Mouse (Mus musculus) liver, embryonic 16.5 days (tissue): ENCODE measurements around the gene Olfr374. TPM values are rescaled to one million over a fixed set of nuclear protein-coding genes. Genes with fewer than 3 reads are reported as not detected.
"Not testable (repeated sequence)": the region's sequence is repeated elsewhere in the genome, so short reads cannot be mapped to it uniquely, and the experiment has no call there.

Experiments
- ATAC-seq: fragments of 200-750 bp; cut with Nextera tagmentation; 2 replicates; pipeline ENCODE4 v1.8.0; 2017; ENCODE audit warnings: low read depth, mild to moderate bottlenecking, moderate number of reproducible peaks, moderate library complexity
- H3K27ac ChIP-seq: fragments of 300-500 bp; sonication (generic); 2 replicates; pipeline ENCODE4 v1.5.1; 2014; ENCODE audit warnings: mild to moderate bottlenecking, low read length
- H3K27me3 ChIP-seq: fragments of 300-500 bp; sonication (generic); 2 replicates; pipeline ENCODE4 v1.6.1; 2014; ENCODE audit warnings: low read depth, low read length, mixed read lengths; ENCODE audit not compliant: control insufficient read depth, insufficient read depth
- H3K36me3 ChIP-seq: fragments of 300-500 bp; sonication (generic); 2 replicates; pipeline ENCODE4 v1.6.1; 2014; ENCODE audit warnings: mild to moderate bottlenecking; ENCODE audit not compliant: control insufficient read depth, insufficient read depth
- H3K4me1 ChIP-seq: fragments of 300-500 bp; sonication (generic); 2 replicates; pipeline ENCODE4 v1.6.1; 2014; ENCODE audit warnings: low read depth, low read length, mixed read lengths; ENCODE audit not compliant: control insufficient read depth
- H3K4me2 ChIP-seq: fragments of 300-500 bp; sonication (generic); 2 replicates; pipeline ENCODE4 v1.6.1; 2014; ENCODE audit warnings: low read depth, low read length, mixed read lengths
- H3K4me3 ChIP-seq: fragments of 300-500 bp; sonication (generic); 2 replicates; pipeline ENCODE4 v1.5.1; 2014; ENCODE audit warnings: low read depth, mild to moderate bottlenecking, low read length
- H3K9ac ChIP-seq: fragments of 300-500 bp; sonication (generic); 2 replicates; pipeline ENCODE4 v1.6.1; 2014; ENCODE audit warnings: low read depth, low read length
- H3K9me3 ChIP-seq: fragments of 300-500 bp; sonication (generic); replicated peaks from 2 replicates; pipeline ENCODE4 v1.6.1; 2016; ENCODE audit warnings: low read length; ENCODE audit not compliant: control insufficient read depth
- WGBS: fragments of 180-500 bp; shearing (Covaris S2); extraction: QIAGEN DNeasy Blood & Tissue Kit; methylation state at CpG from one replicate; pipeline ENCODE4 v1.1.7; 2014; ENCODE audit not compliant: insufficient replicate concordance; 5-methylcytosine and 5-hydroxymethylcytosine counted together
- polyA plus RNA-seq: library from polyadenylated mRNA; unstranded; fragments of >200 nt; fragmentation: Nextera tagmentation; extraction: Ambion mirVana; gene quantifications from 2 replicates; pipeline ENCODE4 v1.2.1, GENCODE M21; 2015

Olfr374 gene
- polyA plus RNA-seq, 1 experiment from 2014 or later = not detected

DNA sequence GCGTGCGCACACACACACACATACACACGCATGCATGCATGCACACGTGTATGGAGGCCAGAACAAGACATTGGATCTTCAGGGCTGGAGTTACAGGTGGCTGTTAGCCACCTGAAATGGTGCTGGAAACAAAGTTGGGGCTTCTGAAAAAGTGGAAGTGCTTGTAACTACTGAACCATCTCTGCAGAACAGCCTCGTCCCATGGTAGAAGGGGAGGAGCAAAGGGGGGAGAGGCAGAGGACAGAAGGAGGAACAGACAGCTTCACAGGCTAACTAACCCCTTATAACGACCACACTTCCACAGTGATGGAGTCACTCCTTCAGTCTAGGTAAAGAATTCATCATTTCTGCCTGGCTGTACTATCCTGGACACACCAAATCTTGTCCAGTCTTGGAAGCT lies 4.0 kb downstream of the Olfr374 start:
- Histone ChIP-seq H3K4me1 (no peaks in the 10 kb centered on the region), H3K4me3 (no peak overlapping the region), H3K9ac (no peak overlapping the region), H3K36me3 (no peaks in the 10 kb centered on the region), H3K27ac (no peak overlapping the region), H3K4me2 (no peak overlapping the region), H3K27me3 (no peaks in the 10 kb centered on the region), H3K9me3 (no peaks in the 10 kb centered on the region)
- 56% methylated on average over 6 of the region's 6 CpGs for WGBS
- ATAC-seq = no peak

DNA sequence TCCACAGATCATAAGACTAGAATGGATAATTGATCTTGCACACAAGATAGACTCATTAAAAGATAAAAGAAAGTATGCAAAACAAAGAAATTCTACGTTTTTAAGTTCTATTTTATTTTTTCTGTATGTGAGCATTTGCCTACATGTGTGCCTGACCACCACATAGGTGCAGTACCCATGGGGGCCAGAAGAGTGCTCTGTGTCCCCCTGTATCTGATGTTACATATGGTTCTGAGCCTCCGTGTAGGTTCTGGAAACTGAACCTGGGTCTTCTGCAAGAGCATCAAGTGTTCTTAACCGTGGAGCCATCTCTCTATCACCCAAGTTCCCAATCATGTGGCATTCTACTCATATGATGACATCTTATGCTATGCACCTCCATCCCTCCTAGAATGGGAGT lies 5.6 kb downstream of the Olfr374 start:
- 48% methylated on average over 3 of the region's 3 CpGs for WGBS
- no peaks in the 10 kb centered on the region for H3K4me1 ChIP-seq
- H3K4me3 ChIP-seq = no peak overlapping the region
- H3K27ac ChIP-seq = no peak overlapping the region
- H3K27me3 ChIP-seq = no peaks in the 10 kb centered on the region
- H3K9ac ChIP-seq = no peak overlapping the region
- no peaks in the 10 kb centered on the region for H3K36me3 ChIP-seq
- H3K4me2 ChIP-seq = no peak overlapping the region
- ATAC-seq = no peak
- H3K9me3 ChIP-seq = no peaks in the 10 kb centered on the region

DNA sequence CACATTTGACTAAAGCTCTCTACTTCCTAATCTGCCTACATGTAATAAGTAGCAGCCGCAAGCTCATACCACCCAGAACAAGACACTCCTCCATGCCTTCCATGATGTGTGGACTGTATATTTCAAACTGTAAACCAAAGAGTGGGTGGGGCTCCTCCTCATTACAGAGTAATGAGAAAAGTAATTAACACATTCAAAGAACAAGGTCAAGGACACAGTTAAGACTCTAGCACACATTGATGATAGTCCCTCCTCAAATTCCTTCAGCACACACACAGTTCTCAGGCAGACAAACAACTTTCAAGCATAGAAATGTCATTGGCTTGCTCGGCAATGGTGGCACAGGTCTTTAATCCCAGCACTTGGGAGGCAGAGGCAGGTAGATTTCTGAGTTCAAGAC lies 8.4 kb downstream of the Olfr374 start:
- Histone ChIP-seq H3K4me1 (no peaks in the 10 kb centered on the region), H3K9me3 (no peaks in the 10 kb centered on the region), H3K4me3 (no peak overlapping the region), H3K4me2 (no peak overlapping the region), H3K36me3 (no peaks in the 10 kb centered on the region), H3K27me3 (no peaks in the 10 kb centered on the region), H3K9ac (no peak overlapping the region), H3K27ac (no peak overlapping the region)
- ATAC-seq = no peak
- 70% methylated on average over 2 of the region's 2 CpGs for whole genome bisulfite sequencing

DNA sequence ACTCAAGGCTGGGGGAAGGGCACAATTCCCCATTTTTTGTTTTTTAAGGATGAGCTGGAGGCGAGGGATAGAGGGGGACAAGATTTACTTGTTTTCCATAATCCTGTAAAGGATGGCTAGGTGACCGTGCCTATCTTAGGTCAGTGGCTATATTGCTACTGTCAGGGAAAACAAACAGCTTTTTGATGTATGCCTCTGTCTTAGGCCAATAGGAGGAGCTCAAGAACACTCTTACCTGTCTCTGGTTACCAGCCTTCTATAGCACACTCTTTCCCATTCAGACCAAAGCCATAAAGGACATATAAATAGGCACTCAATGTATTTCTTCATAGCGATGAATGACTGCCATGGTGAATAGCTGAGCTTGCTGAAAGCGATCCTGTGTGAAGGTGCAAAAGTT lies 11.8 kb downstream of the Olfr374 start:
- Histone ChIP-seq H3K9ac (no peak overlapping the region), H3K4me1 (no peaks in the 10 kb centered on the region), H3K4me3 (no peak overlapping the region), H3K4me2 (no peak overlapping the region), H3K27ac (no peak overlapping the region), H3K36me3 (no peaks in the 10 kb centered on the region), H3K9me3 (no peaks in the 10 kb centered on the region), H3K27me3 (no peaks in the 10 kb centered on the region)
- WGBS = 37% methylated on average over 4 of the region's 4 CpGs
- no peak for ATAC-seq

DNA sequence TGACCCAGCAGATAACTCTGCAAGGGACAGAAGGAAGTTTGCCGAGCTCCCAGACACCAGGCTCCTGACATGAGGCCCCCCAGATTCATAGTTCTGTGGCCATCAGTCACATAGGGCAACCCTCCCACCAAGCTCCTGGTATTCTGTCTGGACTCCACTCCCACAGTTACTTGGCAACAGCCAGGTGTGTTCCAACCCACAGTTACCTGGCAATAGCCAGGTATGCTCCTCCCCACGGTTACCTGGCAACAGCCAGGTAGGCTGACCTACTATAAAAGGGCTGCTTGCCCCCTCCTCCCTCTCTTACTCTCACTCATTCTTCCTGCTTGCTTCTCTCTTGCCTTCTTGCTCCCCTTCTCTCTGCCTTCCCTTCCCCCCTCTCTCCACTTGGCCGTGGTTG lies 14.6 kb downstream of the Olfr374 start:
- H3K4me3 ChIP-seq, H3K4me2 ChIP-seq, H3K36me3 ChIP-seq, H3K27ac ChIP-seq, H3K27me3 ChIP-seq, H3K9ac ChIP-seq, H3K4me1 ChIP-seq, ATAC-seq, H3K9me3 ChIP-seq: not testable (repeated sequence)
- WGBS = 40% methylated on average over 3 of the region's 3 CpGs

DNA sequence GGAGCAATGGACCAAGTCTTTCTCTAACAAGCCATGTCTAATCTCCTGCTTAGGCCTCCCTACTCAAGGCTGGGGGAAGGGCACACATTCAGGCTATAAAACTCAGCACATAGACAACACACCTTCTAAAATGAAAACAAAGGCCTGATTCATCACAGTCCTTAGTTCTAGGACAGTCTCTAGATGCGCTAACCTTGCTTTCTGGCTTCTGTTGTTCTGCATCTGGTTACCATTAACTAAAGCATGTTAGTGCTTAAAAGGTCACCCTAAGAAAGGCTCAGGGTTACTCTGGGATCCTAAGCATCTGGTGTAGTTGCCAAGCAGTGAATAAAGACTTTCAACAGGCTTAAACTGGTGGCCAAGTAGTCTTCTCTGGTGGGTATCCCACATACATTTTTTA lies 15.2 kb downstream of the Olfr374 start:
- no peak overlapping the region for H3K27ac ChIP-seq
- no peak overlapping the region for H3K4me2 ChIP-seq
- ATAC-seq = no peak
- H3K9me3 ChIP-seq = no peaks in the 10 kb centered on the region
- H3K27me3 ChIP-seq = no peaks in the 10 kb centered on the region
- H3K4me1 ChIP-seq = no peaks in the 10 kb centered on the region
- H3K9ac ChIP-seq = no peak overlapping the region
- 72% methylated on average over 1 of the region's 1 CpGs for WGBS
- H3K4me3 ChIP-seq = no peak overlapping the region
- H3K36me3 ChIP-seq = no peaks in the 10 kb centered on the region

DNA sequence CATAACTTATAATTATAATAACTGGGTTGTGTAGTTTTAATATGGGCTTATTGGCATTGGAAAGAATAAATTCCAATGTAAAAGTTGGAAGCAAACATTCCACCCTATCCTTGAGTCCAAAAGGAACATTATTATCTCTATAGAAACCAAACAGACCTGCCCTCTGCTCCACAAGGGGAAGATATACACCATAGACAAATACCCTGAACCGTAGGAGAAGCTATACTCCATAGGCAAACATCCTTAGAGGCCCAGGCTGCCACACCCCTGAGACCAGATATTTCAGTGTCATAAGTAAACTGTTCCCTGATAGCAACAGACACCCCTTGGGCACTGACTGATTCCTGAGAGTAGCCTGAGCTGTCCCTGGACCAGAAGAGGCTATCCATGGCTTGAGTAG lies 21.0 kb downstream of the Olfr374 start:
- H3K36me3 ChIP-seq = no peaks in the 10 kb centered on the region
- no peaks in the 10 kb centered on the region for H3K27me3 ChIP-seq
- no peaks in the 10 kb centered on the region for H3K9me3 ChIP-seq
- H3K4me1 ChIP-seq = no peaks in the 10 kb centered on the region
- no peak for ATAC-seq
- H3K4me2 ChIP-seq = no peak overlapping the region
- no peak overlapping the region for H3K4me3 ChIP-seq
- 43% methylated on average over 1 of the region's 1 CpGs for WGBS
- H3K9ac ChIP-seq = no peak overlapping the region
- no peak overlapping the region for H3K27ac ChIP-seq

DNA sequence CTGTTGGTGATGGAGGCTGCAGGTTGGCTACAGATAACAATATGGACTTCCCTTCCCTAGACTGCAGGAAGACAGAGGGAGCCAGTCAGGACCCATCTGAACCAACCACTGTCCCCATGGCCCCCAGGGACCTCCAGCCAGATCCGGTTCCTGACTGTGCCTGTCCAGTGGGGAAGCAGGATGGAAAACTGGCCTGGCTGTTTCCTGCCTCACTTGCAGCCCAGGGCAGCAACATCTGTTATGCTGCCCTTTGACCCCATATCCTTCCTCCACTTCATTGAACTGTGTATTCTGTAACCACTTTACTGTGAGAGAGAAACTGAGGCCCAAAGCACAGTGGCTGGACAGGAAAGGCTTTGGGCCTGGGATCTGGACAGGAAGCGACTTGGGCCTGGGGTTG lies 24.4 kb downstream of the Olfr374 start:
- Histone ChIP-seq H3K27ac (0 out of 2 replicates have a peak overlapping the region, but pooled peaks have one; percentile 20), H3K9me3 (no peaks in the 10 kb centered on the region), H3K36me3 (no peaks in the 10 kb centered on the region), H3K4me1 (no peaks in the 10 kb centered on the region; the same call in 1 of the 2 replicates), H3K9ac (no peak overlapping the region), H3K27me3 (peaks cover 21% of the 10 kb centered on the region), H3K4me3 (no peak overlapping the region), H3K4me2 (no peak overlapping the region)
- ATAC-seq = no peak
- 41% methylated on average over 2 of the region's 2 CpGs for WGBS

DNA sequence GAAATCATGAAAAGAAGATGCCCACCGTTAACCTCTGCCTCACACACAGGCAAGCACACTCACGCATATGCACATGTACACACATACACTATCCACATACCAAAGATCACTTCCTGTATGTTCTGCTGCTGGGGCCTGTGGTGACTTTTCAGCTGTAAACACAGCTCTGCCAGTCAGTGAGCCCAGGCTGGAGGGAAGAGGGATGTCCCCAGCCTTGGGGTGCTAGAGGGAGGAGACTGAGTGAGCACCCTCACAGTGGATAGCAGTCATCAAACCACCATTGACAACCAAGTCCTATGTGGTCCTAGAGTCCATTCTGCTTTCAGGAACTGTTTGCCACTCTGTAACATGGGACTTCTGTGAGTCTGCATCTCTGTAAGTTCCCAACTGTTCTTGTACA lies 25.1 kb downstream of the Olfr374 start:
- no peak overlapping the region for H3K4me2 ChIP-seq
- no peak for ATAC-seq
- no peaks in the 10 kb centered on the region; the same call in 1 of the 2 replicates for H3K4me1 ChIP-seq
- no peak overlapping the region for H3K9ac ChIP-seq
- peaks cover 27% of the 10 kb centered on the region for H3K27me3 ChIP-seq
- H3K9me3 ChIP-seq = no peaks in the 10 kb centered on the region
- 52% methylated on average over 2 of the region's 2 CpGs for WGBS
- no peaks in the 10 kb centered on the region for H3K36me3 ChIP-seq
- no peak overlapping the region for H3K27ac ChIP-seq
- no peak overlapping the region for H3K4me3 ChIP-seq

DNA sequence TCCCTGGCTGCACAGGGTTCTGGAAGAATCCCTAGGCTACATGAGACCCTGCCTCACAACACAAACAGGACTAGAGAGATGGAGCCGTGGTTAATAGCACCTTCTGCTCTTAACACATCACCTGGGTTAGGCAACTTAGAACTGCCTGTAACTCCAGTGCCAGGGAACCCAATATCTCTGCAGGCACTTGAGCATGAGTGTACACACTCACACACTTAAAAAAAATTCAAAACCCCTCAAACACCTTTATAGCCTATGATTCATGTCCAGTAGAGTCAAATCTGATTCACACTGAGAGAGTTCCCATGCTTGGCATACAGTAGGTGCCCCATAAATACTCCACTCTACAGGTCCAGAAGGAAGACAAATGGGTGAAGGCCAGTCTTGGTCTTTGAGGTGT lies 25.6 kb downstream of the Olfr374 start:
- no peaks in the 10 kb centered on the region for H3K9me3 ChIP-seq
- 43% methylated on average over 1 of the region's 1 CpGs for WGBS
- no peaks in the 10 kb centered on the region for H3K36me3 ChIP-seq
- peaks cover 1% of the 10 kb centered on the region; the same call in 1 of the 2 replicates for H3K4me1 ChIP-seq
- no peak overlapping the region for H3K27ac ChIP-seq
- ATAC-seq = no peak
- peaks cover 27% of the 10 kb centered on the region for H3K27me3 ChIP-seq
- H3K4me3 ChIP-seq = no peak overlapping the region
- no peak overlapping the region for H3K9ac ChIP-seq
- H3K4me2 ChIP-seq = no peak overlapping the region
